In genomic region chr2:128353457-128353856, GRCm38 (mm10) we compare ENCODE assay signal across 30 mouse cellular contexts.
"Had no signal": no experiment of that assay in that cellular context is flagged by ENCODE, and none has a peak within 500 bp of the region (broad histone marks: within the 10 kb centered on the region; RNA-seq: fewer than 3 reads in every experiment).

No protein-coding gene starts in this region.

- H3K4me1 ChIP-seq: heart, embryonic 12.5 days; heart, embryonic 13.5 days; heart, embryonic 15.5 days; hindbrain, embryonic 10.5 days; hindbrain, embryonic 12.5 days; hindbrain, embryonic 13.5 days; hindbrain, embryonic 15.5 days; intestine, embryonic 15.5 days had no signal

- H3K27ac ChIP-seq: heart, embryonic 13.5 days; heart, embryonic 15.5 days; hindbrain, embryonic 10.5 days; hindbrain, embryonic 12.5 days; hindbrain, embryonic 13.5 days; hindbrain, embryonic 14.5 days; hindbrain, embryonic 15.5 days; hindbrain, postnatal 0 days; intestine, embryonic 15.5 days; kidney, embryonic 15.5 days; kidney, postnatal 0 days; layer of hippocampus, adult 2 months; left cerebral cortex, adult 2 months had no signal

- DNase-seq: heart, postnatal 10 days; heart, postnatal 14 days; heart, postnatal 36 days; heart, postnatal 4 days; kidney, adult 11 months; kidney, adult 18-20 months; kidney, adult 2 months; kidney, adult 8-10 months; kidney, adult 9 months; kidney, postnatal 10 days; kidney, postnatal 14 days; kidney, postnatal 25 days; kidney, postnatal 36 days; kidney, postnatal 4 days; layer of hippocampus, adult 9-11 months; layer of hippocampus, postnatal 36 days had no signal

- H3K4me3 ChIP-seq: heart, embryonic 12.5 days; heart, embryonic 13.5 days; heart, embryonic 15.5 days; hindbrain, embryonic 10.5 days; hindbrain, embryonic 12.5 days; hindbrain, embryonic 13.5 days; hindbrain, embryonic 15.5 days; intestine, embryonic 15.5 days; kidney, embryonic 15.5 days; layer of hippocampus, adult 2 months; left cerebral cortex, adult 2 months had no signal
